Mouse (Mus musculus) liver, adult 2 months (tissue): Measurements from ENCODE around the gene Hs3st4.

Source experiments
- CTCF ChIP-seq: fragments of 200-500 bp; IDR thresholded peaks from 2 replicates; pipeline ENCODE4 v1.5.1; 2011; ENCODE audit warnings: low read depth, low read length, control low read depth
- POLR2A ChIP-seq: fragments of 200-500 bp; IDR thresholded peaks from 2 replicates; pipeline ENCODE4 v1.6.1; 2011; ENCODE audit warnings: low read length, control low read depth; ENCODE audit not compliant: insufficient read depth; ENCODE audit errors: extremely low read depth

- TF ChIP-seq POLR2A (no peak), CTCF (no peak)
These were observed 198.3 kb downstream of the Hs3st4 start for GRCm38 (mm10) chr7:124180926-124181325.
